Mouse (Mus musculus) kidney, adult 2 months (tissue): ENCODE results near the gene Gca.

Source experiments
- CTCF ChIP-seq: fragments of 200-500 bp; conservative IDR thresholded peaks from 2 replicates; pipeline ENCODE4 v1.5.1; 2011; ENCODE audit warnings: low read depth, mild to moderate bottlenecking, control low read depth, low read length, moderate library complexity, mixed read lengths; ENCODE audit not compliant: insufficient read depth, insufficient read length
- POLR2A ChIP-seq: fragments of 200-500 bp; IDR thresholded peaks from one replicate; pipeline ENCODE4 v1.6.1; 2011; ENCODE audit warnings: low read depth, low read length, control low read depth

GRCm38 (mm10) chr2:62743098-62743497 lies 79.0 kb downstream of the Gca start:
- TF ChIP-seq POLR2A: no peak
- no peak for TF ChIP-seq CTCF
